Mouse (Mus musculus) ovary, postnatal 14 days (tissue): ENCODE measurements at regions not wholly inside any gene's neighbourhood (a gene's known extent, or its start where the extent isn't known, plus 50 kb on each side); places are given as distances from the start of the nearest gene placed in this dataset.
A peak's percentile ranks its signal among the peaks of the same experiment; 100 is the strongest.

ENCODE experiments used
- DNase-seq: peaks from one replicate; pipeline ENCODE4 v3.0.0; 2022; ENCODE audit warnings: low spot score

DNA sequence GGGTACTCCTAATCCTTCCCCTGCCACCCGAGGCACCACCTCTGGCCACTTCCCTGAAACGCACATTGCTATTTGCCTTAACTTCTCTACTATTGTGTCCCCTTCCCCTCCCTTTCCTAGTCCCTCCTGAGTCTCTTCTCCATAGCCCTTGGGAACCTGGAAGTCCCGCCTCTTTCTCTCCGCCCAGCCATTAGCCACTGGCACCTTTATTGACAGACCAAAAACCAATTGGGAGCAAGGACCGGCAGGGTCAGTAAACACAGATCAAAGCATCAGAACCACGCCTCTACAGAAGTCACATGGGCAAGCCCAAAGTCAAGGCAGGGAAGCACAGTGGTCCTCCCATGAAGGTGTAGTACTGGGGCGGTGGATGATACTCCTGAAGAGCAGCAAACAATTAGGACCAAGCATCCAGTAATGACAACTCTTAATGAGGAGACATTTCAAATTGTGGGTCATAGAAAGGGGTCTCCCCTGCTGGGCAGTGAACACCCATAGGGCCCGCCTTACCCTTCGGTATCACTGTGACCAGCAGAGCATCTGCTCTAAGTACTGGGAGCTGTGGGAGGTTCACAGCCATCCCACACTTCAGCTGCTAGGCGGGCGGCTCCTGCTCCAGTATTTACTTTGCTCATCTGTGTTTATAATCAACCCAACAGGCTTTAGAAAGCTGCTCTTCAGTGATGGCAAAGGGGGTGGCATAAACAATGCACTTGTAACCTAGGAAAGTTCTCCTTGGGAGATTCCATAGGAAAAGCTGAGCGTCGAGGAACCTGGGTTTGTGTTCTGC is 226.5 kb upstream of the Mphosph6 start:
- no peak for DNase-seq

DNA sequence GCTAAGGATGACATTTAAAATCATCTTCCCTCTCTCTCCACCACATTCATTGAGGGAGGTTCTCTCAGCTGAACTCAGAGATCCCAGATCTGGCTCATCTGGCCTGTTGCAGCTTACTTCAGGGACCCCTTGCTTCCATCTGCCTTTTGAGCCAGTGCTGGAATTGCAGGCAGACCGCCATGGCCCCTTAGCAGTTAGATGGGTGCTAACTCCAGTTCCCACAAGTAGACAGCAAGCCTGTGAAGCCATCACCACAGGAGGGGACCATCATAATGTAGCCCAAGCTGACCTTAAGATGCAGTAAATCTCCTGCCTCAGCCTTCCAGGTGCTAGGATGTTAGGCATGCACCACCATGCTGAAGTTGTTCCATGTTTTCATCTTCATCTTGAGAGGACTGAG is 221.7 kb upstream of the Mphosph6 start:
- DNase-seq, result no peak

DNA sequence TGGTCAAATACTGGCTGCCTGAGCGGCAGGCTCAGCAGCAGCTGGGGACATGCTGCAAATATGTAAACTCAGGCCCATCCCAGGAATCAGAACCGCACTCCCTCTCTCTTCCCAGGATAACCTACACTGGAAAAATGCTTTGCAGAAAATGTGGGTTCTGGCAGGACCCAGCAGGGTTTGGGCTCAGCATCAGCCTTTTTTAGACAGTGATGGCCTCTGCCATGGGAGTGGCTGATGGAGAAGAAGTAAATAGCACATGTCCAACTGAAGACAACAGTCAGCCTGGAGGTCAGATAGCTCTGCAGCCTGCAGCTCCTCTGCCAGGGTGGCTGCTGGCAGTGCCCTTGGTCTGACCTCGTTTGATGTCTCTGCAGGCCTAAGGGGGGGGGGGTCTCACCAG is 220.2 kb upstream of the Mphosph6 start:
- DNase-seq, result no peak

DNA sequence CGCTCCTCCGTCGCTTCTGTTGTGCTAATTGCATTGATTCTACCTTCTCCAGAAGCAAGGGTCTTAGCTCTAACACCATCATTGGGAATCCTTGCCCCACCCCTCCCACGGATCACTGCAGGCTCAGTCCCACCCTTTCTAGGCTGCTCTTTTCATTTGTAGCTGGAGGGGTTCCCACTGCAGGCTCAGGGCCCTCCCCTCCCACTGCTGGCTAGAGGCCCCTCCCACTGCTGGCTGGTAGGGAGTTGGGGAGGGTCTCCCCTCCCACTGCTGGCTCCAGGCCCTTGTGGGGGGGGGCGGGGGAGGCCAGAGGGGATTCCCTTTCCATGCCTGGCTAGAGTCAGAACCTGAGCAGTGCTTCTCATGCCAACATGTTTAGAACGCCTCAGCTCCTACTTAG is 215.5 kb upstream of the Mphosph6 start:
- DNase-seq, result no peak

DNA sequence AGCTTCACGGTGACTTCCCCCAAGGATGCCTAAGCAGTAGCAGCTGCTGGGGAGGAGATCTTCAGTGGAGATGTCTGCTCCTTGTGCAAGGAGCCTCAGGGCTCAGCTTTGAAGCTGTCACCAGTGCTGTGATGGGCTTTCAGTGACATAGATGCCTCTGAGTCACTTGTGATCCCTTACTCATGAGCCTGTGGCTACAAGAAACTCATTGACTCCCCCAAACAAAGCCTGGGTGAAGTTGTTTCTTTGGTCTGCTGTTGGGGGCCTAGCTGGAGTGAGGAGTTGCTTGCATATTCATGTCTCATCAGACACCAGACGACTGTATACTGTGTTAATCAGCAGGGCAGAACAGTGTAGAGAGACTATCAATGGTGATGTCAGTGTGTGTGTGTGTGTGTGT is 203.4 kb upstream of the Mphosph6 start:
- DNase-seq, result no peak

DNA sequence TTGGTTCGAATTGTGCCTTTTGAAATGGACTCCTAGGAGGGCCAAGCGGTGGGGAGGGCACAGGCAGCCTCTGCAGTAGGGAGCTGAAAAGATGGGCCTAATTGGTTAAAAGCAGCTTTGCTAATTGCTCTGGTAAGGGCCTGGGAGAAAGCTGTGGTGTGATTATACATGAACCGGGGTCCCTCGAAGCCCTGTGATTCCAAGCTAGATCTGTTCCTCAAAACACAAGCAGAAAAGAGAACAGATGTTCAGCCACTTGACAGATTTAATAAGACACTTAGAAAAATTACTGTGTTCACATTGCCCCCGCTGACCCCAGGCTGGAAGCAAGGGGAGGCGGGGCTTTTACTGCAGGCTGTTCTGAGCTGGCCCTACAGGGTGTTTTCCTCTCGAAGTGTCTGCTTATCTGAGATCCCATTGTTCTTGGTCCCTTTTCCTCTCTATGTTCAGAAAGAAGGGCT is 202.7 kb upstream of the Mphosph6 start:
- DNase-seq, result no peak

DNA sequence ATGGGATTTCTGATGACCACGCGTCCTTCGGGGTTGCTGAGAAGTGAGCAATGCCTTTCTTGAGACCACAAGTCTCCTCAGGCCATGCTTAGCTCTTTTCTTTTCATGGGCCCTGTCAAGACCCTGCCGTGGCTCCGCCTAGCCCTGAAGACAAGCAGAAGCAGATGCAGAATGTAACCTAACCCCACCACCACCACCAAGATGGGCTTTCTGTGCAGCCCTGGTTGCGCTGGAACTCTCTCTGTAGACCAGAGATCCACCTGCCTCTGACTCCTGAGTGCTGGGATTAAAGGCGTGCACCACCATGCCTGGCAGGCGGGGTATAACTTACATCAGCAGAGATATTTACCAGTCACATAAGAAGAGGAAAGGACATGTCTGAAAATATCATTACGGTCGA is 199.4 kb upstream of the Mphosph6 start:
- no peak for DNase-seq

DNA sequence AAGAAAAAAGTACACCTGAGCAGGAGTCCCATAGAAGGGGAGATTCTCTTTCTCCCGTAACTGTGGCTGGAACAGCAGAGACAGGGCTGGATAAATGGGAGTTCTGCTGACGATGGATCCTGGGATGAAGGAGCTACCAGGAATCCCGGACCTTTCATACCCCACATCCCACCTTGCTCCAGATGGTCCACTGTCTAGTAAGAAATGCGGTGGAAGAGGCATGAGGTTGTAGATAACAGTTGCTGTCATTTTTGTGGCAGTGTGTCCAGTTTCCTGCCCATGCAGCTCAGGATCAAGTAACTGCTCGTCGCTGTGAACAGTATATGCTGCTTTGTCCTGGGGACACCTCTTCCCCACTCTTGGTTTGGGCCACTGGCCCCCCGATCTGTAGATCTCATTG is 190.1 kb upstream of the Mphosph6 start:
- no peak for DNase-seq

DNA sequence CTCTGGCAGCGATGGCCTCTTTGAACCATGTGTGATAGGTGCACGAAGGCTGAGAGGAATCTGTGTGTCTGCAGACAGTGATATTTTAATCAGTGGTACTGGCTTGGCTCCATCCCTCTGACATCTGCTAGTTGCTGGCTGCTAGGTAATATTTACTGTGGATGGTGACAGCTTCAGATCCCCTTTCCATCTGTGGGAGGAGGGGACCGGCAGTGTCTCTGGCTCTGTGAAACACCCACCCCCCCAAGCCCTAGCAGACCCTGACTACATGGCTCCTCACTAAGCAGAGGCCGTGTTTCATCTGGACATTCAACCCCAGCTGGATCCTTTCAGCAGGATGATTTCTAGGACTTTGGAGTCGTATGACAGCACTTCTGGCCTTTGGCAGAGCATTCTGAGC is 187.0 kb upstream of the Mphosph6 start:
- DNase-seq, result no peak

DNA sequence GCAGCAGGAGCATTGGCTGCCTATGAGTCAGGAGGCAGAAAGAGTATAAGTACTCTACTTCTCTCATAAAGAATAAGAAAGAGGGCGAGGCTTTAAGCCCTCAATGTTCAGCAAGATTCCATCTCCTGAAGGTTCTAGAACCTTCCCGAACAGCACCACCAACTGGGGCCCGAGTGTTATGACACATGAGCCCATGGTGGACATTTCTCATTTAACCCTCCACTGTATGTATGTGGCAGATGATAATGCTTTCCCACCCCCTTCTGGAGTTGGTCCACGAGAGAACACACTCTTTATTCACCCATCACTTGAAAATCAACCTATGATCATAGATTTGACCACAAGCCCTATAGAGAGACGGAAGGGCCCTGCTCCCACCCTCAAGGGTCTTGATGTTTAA is 166.6 kb upstream of the Mphosph6 start:
- no peak for DNase-seq

DNA sequence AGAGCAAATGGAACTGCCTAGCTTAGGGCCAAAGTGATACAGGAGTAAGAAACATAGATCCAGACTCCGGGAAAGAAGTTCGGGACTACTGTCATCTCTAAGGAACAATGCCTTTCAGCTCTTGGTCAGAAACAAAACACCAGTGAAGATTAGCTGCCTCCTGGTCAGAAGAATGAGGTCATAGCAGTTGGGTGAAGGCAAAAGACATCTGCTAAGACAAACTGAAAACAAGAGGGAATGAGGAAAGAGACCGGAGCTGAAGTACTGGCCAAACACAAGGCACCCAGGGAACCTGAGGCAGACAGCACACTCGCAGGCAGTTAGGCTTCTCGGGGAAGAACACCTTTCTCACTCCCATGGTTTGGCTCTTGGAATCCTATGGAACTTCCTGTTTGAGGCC is 164.8 kb upstream of the Mphosph6 start:
- DNase-seq, result no peak

DNA sequence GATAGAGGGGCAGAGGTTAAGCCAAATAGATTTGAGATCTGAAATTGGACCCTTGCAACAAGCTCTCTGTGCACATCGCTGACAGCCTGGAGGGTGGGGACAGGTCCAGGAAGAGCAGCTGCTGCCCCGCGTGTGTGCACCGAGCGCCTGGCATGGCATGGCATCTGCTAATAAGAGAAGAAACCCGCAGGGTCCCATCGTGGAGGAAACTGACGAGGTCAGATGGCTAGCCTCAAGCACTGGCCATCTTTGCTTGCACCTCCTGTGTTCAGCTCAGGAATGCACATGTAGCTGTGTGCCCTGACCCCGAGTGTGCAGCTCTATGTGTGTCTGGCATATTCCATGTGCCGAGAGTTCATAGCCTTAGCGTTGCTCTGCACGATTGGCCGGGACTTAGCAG is 161.7 kb upstream of the Mphosph6 start:
- no peak for DNase-seq

DNA sequence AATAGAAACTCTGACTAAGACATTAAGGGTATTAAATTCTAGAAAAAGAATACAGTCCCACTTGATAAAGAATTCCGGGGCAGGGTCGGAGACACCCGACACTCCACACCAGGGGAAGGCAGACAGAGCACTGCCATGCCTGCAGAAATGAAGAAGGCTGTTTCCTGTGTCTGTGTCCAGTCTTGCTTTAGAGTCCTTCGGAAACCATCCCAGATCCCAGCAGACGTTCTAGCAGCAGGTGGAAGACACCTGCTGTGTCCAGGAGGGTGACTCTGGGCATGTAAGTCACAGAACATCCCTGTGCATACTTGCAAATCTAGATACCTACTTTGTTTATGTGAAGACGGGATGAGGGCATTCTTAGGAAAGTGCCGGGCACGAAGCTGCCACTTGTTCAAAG is 160.9 kb upstream of the Mphosph6 start:
- DNase-seq, result no peak

DNA sequence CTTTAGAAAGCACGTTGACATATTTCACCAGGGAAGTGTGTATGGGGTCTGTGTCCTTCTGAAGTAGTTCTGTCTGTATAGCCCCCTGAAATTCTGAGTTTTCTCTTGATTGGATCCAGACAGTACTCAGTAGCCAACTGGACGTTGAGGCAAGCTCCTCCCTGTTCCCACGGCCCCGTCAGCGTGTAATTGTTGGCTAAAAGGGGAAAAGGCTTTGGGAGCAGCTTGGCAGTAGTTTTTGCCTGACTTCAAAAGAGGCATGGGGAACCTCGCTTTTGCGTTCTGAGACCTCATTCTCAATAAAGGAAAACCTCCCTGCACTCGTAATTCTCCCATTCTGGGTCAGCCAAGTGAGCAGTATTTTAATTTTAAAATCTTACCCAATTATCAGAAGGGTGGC is 157.8 kb upstream of the Mphosph6 start:
- no peak for DNase-seq

DNA sequence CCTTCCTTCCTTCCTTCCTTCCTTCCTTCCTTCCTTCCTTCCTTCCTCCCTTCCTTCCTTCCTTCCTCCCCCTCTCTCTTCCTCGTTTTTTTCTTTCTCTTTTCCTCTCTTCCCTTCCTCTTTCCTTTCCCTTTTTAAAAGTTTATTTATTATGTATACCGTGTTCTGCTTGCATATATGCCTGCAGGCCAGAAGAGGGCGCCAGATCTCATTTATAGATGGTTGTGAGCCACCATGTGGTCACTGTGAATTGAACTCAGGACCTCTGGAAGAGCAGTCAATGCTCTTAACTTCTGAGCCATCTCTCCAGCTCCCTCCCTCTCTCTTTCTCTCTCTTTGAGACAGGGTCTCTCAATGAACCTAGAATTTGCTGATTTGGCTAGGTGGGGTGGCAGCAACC is 157.2 kb upstream of the Mphosph6 start:
- no peak for DNase-seq

DNA sequence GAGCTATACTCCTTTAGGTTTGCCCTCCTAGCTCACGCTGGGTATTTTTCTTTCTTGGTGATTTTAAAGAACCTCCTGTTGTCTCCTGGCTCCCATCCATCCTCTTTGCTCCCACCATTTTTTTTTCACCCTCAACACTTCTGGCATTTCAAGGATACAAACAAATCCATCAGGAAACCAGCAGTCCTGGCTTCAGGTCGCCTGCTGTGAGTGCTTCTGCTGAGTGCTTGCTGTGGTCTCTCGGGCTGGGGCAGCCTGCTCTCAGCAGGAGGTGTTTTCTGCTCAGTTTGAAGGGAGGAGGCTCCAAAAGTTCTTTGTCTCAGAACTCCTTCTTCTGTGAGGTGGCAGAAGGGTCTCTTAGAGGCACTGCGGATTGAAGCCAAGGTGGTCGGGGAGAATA is 149.9 kb upstream of the Mphosph6 start:
- DNase-seq, result no peak

DNA sequence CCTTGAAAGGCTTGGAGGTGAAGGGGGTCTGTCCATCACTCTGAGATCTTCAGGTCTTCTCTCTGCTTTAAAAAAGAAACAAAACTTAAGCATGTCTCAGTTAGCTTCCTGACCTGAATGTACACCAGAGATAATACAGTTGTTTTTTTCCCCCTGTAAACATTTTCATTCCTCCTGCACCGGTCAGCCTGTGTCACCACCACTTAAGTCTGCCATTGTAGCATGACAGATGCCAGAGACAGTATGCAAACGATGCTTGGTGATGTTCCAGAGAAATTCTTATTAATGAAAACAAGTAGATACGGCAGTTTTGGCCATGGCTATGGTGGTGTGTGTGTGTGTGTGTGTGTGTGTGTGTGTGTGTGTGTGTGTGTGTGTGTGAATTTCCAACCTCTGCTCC is 144.8 kb upstream of the Mphosph6 start:
- DNase-seq, result no peak

DNA sequence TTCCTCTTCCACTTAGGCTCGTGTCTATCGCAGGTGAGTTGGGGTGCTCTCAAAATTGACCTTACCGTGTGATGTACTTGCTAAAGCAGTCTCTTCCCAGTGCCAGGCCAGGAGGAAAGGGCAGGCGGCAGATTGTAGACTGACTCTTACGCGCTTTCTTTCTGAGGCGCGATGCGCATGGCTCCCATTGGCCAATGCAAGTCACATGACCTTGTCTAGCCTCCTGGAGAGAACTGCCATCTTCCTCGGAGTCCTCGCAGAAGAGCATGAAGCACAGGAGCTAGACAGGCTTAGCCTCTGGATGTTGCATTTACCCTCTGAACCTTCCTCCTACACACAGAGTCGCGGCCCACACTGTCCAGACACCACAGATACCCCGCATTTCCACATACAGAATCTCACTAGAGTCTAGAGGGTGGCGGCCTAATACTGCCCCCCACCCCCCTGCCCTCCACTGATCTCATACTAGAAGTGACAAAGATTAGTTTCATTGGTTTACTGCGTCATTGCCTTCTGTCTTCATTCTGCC is 132.9 kb upstream of the Mphosph6 start:
- no peak for DNase-seq

DNA sequence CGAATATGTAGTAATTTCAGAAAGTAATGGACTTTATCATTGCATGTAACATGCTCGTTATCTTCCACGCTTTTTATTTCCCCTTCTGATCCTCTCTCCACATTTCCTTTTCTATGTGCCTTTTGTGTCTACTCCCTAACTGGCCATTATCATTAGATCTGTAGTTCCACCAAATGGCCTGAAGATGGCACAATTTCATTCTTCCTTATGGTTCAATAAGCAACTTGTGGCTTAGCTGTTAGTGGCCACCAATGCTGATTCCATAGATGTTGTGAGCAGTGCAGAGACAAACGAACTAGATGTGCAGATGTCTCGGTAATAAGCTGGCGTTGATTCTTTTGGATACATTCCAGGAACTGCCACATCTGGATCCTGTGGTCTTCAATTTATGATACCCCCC is 128.9 kb upstream of the Mphosph6 start:
- peak; percentile 5 for DNase-seq

DNA sequence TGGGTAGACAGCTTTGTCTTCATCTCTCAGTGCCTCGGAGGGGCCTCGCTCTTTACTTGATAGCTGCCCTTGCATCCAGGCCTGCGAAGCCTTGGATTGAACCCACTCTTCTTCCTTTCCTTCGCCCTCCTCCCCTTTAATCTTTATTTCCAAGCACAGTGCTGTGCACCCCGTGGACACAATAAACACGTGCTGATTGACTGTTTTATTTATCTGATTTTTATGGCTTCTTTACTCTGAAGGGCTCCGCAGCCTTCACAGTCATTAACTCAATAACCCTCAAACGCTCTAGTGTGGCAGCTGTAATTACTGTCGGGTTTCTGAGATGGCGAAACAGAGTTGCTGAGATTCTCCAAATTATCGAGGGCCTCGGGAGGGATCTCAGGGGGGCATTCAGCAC is 127.9 kb upstream of the Mphosph6 start:
- DNase-seq, result no peak

DNA sequence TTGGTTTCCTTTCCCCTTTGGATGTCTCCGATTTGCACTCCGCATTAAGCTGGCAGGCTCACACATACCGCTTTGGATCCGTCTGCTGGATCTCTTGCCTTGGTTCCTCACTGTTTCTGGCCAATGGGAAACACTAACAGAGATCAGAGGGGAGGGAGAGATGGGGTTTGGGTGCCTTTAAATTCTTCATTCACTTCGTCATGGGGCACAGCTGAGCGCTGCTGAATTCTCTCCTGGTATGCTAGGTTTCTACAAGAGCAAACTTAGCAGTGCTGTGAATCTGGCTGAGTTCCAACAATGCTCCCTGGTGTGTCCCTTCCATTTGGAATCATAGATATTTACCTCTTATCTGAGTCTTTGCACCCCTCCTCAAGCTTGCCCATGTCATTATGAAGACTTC is 121.6 kb upstream of the Mphosph6 start:
- DNase-seq, result no peak

DNA sequence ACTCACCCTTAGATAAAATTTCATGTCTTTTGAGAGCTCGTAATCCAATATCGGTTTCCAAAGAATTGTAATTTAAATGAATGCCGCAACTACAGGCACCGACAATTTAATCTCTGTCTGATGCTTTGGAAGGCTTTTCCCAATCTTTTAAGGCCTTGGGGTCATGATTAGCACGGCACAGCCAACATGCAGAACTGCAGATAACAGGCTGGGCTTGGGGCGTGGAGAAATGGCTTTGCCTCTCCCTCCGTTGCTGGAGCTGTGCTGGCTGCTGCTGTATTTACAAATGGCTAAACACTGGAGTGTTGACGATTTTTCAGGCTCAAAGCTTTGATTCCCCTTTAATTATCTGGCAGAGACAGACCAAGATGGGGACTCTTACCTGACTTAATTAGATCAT is 101.3 kb upstream of the Mphosph6 start:
- no peak for DNase-seq

DNA sequence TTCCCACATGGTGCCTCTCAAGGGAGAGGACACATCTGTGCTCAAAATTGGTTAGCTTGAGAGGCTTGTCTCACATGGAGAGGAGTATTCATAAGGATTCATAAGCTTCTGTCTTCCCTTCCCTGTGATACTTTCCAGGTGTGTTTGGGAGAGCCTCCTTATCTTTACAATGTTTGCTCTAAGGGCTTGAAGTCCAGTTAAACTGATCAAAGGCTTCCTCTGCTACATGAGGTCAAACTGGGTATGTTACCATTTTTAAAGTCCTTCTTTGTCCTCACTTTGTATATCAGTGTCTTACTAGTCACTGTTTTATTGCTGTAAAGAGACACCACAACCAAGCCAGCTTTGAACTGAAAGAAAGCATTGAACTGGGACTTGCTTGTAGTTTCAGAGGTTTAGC is 98.1 kb upstream of the Mphosph6 start:
- DNase-seq, result no peak

DNA sequence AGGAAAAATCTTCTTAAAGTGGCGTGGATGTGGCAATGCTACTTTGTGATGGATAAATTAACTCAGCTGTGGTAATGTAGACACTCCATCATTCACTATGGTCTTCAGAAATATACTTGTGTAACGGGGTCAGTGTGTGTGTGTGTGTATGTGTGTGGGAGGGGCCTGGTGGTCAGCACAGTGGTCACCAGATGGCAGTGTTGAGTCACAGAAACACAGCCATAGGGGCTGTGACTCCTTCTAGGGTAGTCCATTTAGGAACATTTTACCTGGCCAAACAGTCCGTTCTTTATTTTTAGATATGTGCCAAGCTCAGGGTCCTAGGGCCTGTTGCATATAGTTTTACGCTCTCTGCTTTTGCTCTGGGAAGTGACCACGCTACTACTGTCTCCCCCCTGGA is 96.3 kb upstream of the Mphosph6 start:
- DNase-seq, result no peak
